ENCODE assay signal across 40 mouse cellular contexts in genomic region chr15:77110452-77110851, GRCm38 (mm10). TPM values are rescaled to one million over a fixed set of nuclear protein-coding genes. Genes with fewer than 3 reads are reported as not detected.
"Had no signal": no experiment of that assay in that cellular context is flagged by ENCODE, and none has a peak within 500 bp of the region (broad histone marks: within the 10 kb centered on the region; RNA-seq: fewer than 3 reads in every experiment).

No protein-coding gene starts in this region.

- ATAC-seq: liver, embryonic 12.5 days; liver, postnatal 0 days; lung, postnatal 0 days; midbrain, embryonic 13.5 days; midbrain, embryonic 15.5 days; midbrain, embryonic 16.5 days had no signal

- H3K27me3 ChIP-seq: limb, embryonic 12.5 days; limb, embryonic 13.5 days; limb, embryonic 15.5 days; liver, embryonic 12.5 days; liver, embryonic 13.5 days; liver, embryonic 15.5 days; lung, embryonic 15.5 days; midbrain, embryonic 12.5 days; midbrain, embryonic 13.5 days; midbrain, embryonic 15.5 days; neural tube, embryonic 12.5 days had no signal

- DNase-seq: left cerebral cortex, postnatal 4 days; liver; liver, embryonic 13.5 days; liver, postnatal 0 days; lung, adult 18-20 months; lung, adult 2 months; lung, embryonic 14.5 days; lung, postnatal 10 days; lung, postnatal 14 days; lung, postnatal 36 days; lung, postnatal 4 days; midbrain, embryonic 14.5 days had no signal

- H3K36me3 ChIP-seq: liver, embryonic 13.5 days had no signal

- H3K4me1 ChIP-seq: limb, embryonic 10.5 days; limb, embryonic 12.5 days; limb, embryonic 13.5 days; limb, embryonic 15.5 days; liver, embryonic 13.5 days; liver, embryonic 15.5 days; lung, embryonic 15.5 days; megakaryocyte, embryonic 14.5 days; midbrain, embryonic 12.5 days; midbrain, embryonic 13.5 days; midbrain, embryonic 15.5 days; neural tube, embryonic 12.5 days had no signal

- H3K27ac ChIP-seq: left cerebral cortex, adult 2 months; limb, embryonic 10.5 days; limb, embryonic 12.5 days; limb, embryonic 13.5 days; limb, embryonic 15.5 days; liver, embryonic 12.5 days; liver, embryonic 13.5 days; liver, embryonic 14.5 days; liver, embryonic 15.5 days; lung, embryonic 15.5 days; macrophage; midbrain, embryonic 10.5 days; midbrain, embryonic 12.5 days; midbrain, embryonic 13.5 days; midbrain, embryonic 15.5 days; neural tube, embryonic 12.5 days had no signal

- H3K4me3 ChIP-seq: left cerebral cortex, adult 2 months; limb, embryonic 10.5 days; limb, embryonic 12.5 days; limb, embryonic 13.5 days; limb, embryonic 15.5 days; liver, embryonic 12.5 days; liver, embryonic 13.5 days; liver, embryonic 15.5 days; lung, embryonic 15.5 days; megakaryocyte, embryonic 14.5 days; midbrain, embryonic 10.5 days; midbrain, embryonic 12.5 days; midbrain, embryonic 13.5 days; midbrain, embryonic 15.5 days; neural tube, embryonic 12.5 days had no signal

- H3K9ac ChIP-seq: limb, embryonic 12.5 days; limb, embryonic 13.5 days; limb, embryonic 15.5 days; liver, embryonic 12.5 days; liver, embryonic 13.5 days; liver, embryonic 14.5 days; liver, embryonic 15.5 days; liver, postnatal 0 days; lung, embryonic 14.5 days; lung, embryonic 15.5 days; midbrain, embryonic 12.5 days; midbrain, embryonic 13.5 days; midbrain, embryonic 15.5 days; neural tube, embryonic 12.5 days had no signal

- H3K4me2 ChIP-seq: limb, embryonic 12.5 days; limb, embryonic 13.5 days; limb, embryonic 15.5 days; liver, embryonic 11.5 days; liver, embryonic 12.5 days; liver, embryonic 13.5 days; liver, embryonic 15.5 days; lung, embryonic 14.5 days; lung, embryonic 15.5 days; midbrain, embryonic 11.5 days; midbrain, embryonic 12.5 days; midbrain, embryonic 13.5 days; midbrain, embryonic 15.5 days; neural tube, embryonic 12.5 days had no signal

- H3K9me3 ChIP-seq: limb, embryonic 10.5 days; limb, embryonic 12.5 days; limb, embryonic 13.5 days; limb, embryonic 15.5 days; liver, embryonic 12.5 days; liver, embryonic 13.5 days; liver, embryonic 15.5 days; lung, embryonic 15.5 days; megakaryocyte, embryonic 14.5 days; midbrain, embryonic 10.5 days; midbrain, embryonic 12.5 days; midbrain, embryonic 13.5 days; midbrain, embryonic 15.5 days; neural tube, embryonic 12.5 days had no signal

RNA-seq across cellular contexts. Expression of gene Mb, which starts 60.0 kb away (rescaled TPM):
- total RNA-seq: left cerebral cortex, postnatal 10 days; left cerebral cortex, postnatal 14 days; left cerebral cortex, postnatal 36 days; left cerebral cortex, postnatal 4 days; megakaryocyte progenitor cell, adult 5-6 weeks; megakaryocyte, adult 5-6 weeks; megakaryocyte-erythroid progenitor cell, adult 5-6 weeks; monocyte, adult 5-6 weeks had no signal
- polyA plus RNA-seq: liver, adult 2 months; macrophage; midbrain, embryonic 11.5 days; midbrain, embryonic 12.5 days; midbrain, embryonic 13.5 days had no signal
